Mouse (Mus musculus) MEL (cell line): ENCODE data around the gene Klhl30.

Source experiments
- CHD2 ChIP-seq: IDR thresholded peaks from 2 replicates; pipeline ENCODE4 v1.6.1; 2011; ENCODE audit warnings: low read length, improper control_type of control experiment
- CTCF ChIP-seq, 3 experiments: IDR thresholded peaks in 2 of 3; conservative IDR thresholded peaks in 1 of 3; 2 replicates each; pipeline ENCODE4 v1.5.1; 2011 to 2012; ENCODE audit warnings: low read length in 3 of 3, low read depth in 2 of 3, mild to moderate bottlenecking in 2 of 3, improper control_type of control experiment in 1 of 3, inconsistent platforms in 1 of 3, mixed read lengths in 1 of 3, moderate library complexity in 1 of 3; ENCODE audit not compliant: control insufficient read depth in 1 of 3, insufficient read depth in 1 of 3, poor library complexity in 1 of 3, severe bottlenecking in 1 of 3
- E2F4 ChIP-seq: IDR thresholded peaks from 2 replicates; pipeline ENCODE4 v1.6.1; 2011; ENCODE audit warnings: low read depth, low read length, improper control_type of control experiment, borderline replicate concordance
- ELF1 ChIP-seq: IDR thresholded peaks from 2 replicates; pipeline ENCODE4 v1.6.1; 2014; ENCODE audit warnings: low read depth, mild to moderate bottlenecking, inconsistent platforms, low read length, improper control_type of control experiment, moderate library complexity
- EP300 ChIP-seq, 2 experiments: IDR thresholded peaks; 2 replicates each; pipeline ENCODE4 v1.6.1; 2011; ENCODE audit warnings: improper control_type of control experiment in 2 of 2, low read length in 2 of 2, low read depth in 1 of 2, mild to moderate bottlenecking in 1 of 2
- JUND ChIP-seq: IDR thresholded peaks from 2 replicates; pipeline ENCODE4 v1.6.1; 2011; ENCODE audit warnings: low read depth, mild to moderate bottlenecking, improper control_type of control experiment, low read length
- MAFK ChIP-seq: IDR thresholded peaks from 2 replicates; pipeline ENCODE4 v1.6.1; 2011; ENCODE audit warnings: low read depth, mild to moderate bottlenecking, low read length, improper control_type of control experiment, borderline replicate concordance
- MAX ChIP-seq: IDR thresholded peaks from 2 replicates; pipeline ENCODE4 v1.6.1; 2011; ENCODE audit warnings: low read length, improper control_type of control experiment
- POLR2A ChIP-seq, 2 experiments: IDR thresholded peaks; 2 replicates each; pipeline ENCODE4 v1.6.1; 2011 to 2012; ENCODE audit warnings: low read length in 2 of 2, mild to moderate bottlenecking in 2 of 2, control low read depth in 1 of 2, improper control_type of control experiment in 1 of 2, low read depth in 1 of 2, moderate library complexity in 1 of 2; ENCODE audit not compliant: control insufficient read depth in 1 of 2, insufficient read depth in 1 of 2, poor library complexity in 1 of 2
- POLR2AphosphoS2 ChIP-seq: IDR thresholded peaks from 2 replicates; pipeline ENCODE4 v1.6.1; 2011; ENCODE audit warnings: low read length, improper control_type of control experiment
- TAL1 ChIP-seq: IDR thresholded peaks from 2 replicates; pipeline ENCODE4 v1.6.1; 2012; ENCODE audit warnings: mild to moderate bottlenecking, inconsistent platforms, low read length, moderate library complexity, mixed read lengths
- TCF12 ChIP-seq: IDR thresholded peaks from 2 replicates; pipeline ENCODE4 v1.6.1; 2014; ENCODE audit warnings: low read depth, mild to moderate bottlenecking, inconsistent platforms, low read length, improper control_type of control experiment, moderate library complexity
- UBTF ChIP-seq: IDR thresholded peaks from 2 replicates; pipeline ENCODE4 v1.6.1; 2012; ENCODE audit warnings: low read depth, mild to moderate bottlenecking, inconsistent platforms, low read length, improper control_type of control experiment, moderate library complexity, borderline replicate concordance; ENCODE audit not compliant: insufficient read depth
- ZNF384 ChIP-seq: IDR thresholded peaks from 2 replicates; pipeline ENCODE4 v1.6.1; 2012; ENCODE audit warnings: low read depth, mild to moderate bottlenecking, inconsistent platforms, low read length, improper control_type of control experiment

- no peak for TF ChIP-seq UBTF
- no peak for TF ChIP-seq CHD2
- no peak for TF ChIP-seq E2F4
- no peak for TF ChIP-seq TCF12
- TF ChIP-seq EP300 (IDR thresholded peaks at IDR 0.05; ENCODE audit: low read depth in 1 of 2, low read length in 2 of 2), result no peak
- no peak for TF ChIP-seq JUND
- no peak for TF ChIP-seq ELF1
- TF ChIP-seq POLR2AphosphoS2, result no peak
- TF ChIP-seq MAFK, result no peak
- TF ChIP-seq MAX, result no peak
- no peak for TF ChIP-seq POLR2A (IDR thresholded peaks at IDR 0.05; ENCODE audit: control insufficient read depth in 1 of 2, insufficient read depth in 1 of 2, low read depth in 1 of 2, low read length in 2 of 2, poor library complexity in 1 of 2)
- no peak for TF ChIP-seq CTCF (IDR thresholded peaks at IDR 0.05 in 2 of 3, conservative IDR thresholded peaks at IDR 0.05 in 1 of 3; ENCODE audit: control insufficient read depth in 1 of 3, insufficient read depth in 1 of 3, low read depth in 2 of 3, low read length in 3 of 3, poor library complexity in 1 of 3, severe bottlenecking in 1 of 3)
- no peak for TF ChIP-seq ZNF384
- TF ChIP-seq TAL1, result no peak
Observed at GRCm38 (mm10) chr1:91317656-91318055, 33.2 kb upstream of the Klhl30 start.
